Mouse (Mus musculus): ENCODE data around the gene Slc35g2.

Gene Slc35g2

GRCm38 (mm10) chr9:100570626-100571233 lies at the start of gene Slc35g2:
Slc35g2 (minus strand) TSS chr9:100571090.
- DNase-seq (ENCODE audit: inconsistent age in 2 of 2, low spot score in 1 of 2), result peak; percentile 58 to 85

DNA sequence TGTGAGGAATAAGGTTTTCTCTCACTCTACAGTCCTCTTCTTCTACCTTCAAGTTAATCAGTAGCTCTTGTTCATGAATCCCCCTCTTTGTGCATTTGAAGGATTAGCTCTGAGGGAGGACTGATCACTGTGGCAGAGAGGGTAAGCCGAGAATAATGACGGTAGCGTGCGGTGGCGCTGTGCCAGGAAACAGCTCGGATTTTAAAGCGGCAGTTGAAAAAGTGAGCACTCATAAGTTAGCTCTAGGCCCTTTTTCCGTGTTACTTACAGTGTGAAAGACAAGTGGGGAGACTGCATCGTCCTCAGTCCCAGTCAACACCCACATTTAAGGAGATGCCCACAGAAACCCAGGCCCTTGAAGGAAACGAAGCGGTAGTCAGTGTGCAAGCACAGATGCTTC lies 46.1 kb upstream of the Slc35g2 start:
- peak; percentile 26 to 77 for DNase-seq (ENCODE audit: inconsistent age in 2 of 2, low spot score in 1 of 2)

- no peak for DNase-seq (ENCODE audit: inconsistent age in 2 of 2, low spot score in 1 of 2)
Observed at GRCm38 (mm10) chr9:100613501-100614071, 42.7 kb upstream of the Slc35g2 start.

DNA sequence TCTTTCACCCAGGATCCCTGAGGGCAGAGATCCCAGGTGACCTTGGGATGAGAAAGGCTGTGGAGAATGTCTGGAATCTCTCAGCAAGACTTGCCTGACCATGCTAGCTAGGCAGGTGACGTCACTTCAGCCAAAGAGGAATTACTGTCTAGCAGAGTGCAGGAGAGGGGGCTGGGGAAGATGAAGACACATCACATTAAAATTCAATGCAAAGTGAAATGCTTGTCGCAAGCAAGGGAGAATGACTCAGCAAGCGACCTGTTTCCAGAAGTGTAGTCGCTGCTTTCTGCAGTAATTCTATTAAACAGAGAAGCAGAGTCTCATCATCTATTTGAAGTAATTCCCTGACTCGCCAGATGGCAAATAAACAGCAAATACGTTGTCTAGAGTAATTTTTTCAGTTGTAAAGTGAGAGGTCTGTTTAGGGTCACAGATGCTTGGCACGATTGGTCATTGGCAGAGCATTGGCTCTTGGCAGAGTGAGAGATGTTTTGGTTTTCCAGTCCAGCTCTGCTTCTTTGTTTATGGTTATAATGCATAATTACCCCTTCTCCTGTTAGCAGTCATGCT lies 35.2 kb upstream of the Slc35g2 start:
- peak; percentile 57 to 77 for DNase-seq (ENCODE audit: inconsistent age in 2 of 2, low spot score in 1 of 2)

GRCm38 (mm10) chr9:100605522-100605921 lies 34.6 kb upstream of the Slc35g2 start:
- no peak for DNase-seq (ENCODE audit: inconsistent age in 2 of 2, low spot score in 1 of 2)

- DNase-seq (ENCODE audit: inconsistent age in 2 of 2, low spot score in 1 of 2), result no peak
Observed at GRCm38 (mm10) chr9:100603156-100603555, 32.3 kb upstream of the Slc35g2 start.

- DNase-seq (ENCODE audit: inconsistent age in 2 of 2, low spot score in 1 of 2), result no peak
Observed at GRCm38 (mm10) chr9:100602130-100602529, 31.2 kb upstream of the Slc35g2 start.

GRCm38 (mm10) chr9:100599761-100600328 lies 29.0 kb upstream of the Slc35g2 start:
- peak; percentile 38 to 71 for DNase-seq (ENCODE audit: inconsistent age in 2 of 2, low spot score in 1 of 2)

DNA sequence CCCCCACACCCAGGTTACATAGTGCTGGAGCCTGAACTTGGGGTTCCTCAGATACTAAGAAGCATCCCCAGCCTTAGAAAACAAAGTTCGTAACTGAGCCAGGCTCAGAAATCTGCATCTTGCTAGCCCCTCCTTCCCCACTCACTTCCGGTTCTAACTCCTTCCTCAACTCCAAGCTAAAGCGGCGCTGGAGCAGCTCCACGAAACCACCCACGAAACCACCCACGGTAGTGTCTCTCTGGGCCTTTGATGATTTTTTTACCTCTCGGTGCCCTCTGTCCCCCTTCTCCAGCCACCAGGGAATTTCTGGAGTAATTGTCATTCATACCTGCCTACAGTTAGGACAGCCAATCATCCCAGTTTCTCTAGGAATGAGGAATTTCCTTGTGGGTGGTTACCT lies 26.7 kb upstream of the Slc35g2 start, which contains the start of gene Stag1:
Gene Stag1, plus strand, starts transcription at position 253 of the 400 bp plus-strand sequence.
- DNase-seq (ENCODE audit: inconsistent age in 2 of 2, low spot score in 1 of 2), result no peak

DNA sequence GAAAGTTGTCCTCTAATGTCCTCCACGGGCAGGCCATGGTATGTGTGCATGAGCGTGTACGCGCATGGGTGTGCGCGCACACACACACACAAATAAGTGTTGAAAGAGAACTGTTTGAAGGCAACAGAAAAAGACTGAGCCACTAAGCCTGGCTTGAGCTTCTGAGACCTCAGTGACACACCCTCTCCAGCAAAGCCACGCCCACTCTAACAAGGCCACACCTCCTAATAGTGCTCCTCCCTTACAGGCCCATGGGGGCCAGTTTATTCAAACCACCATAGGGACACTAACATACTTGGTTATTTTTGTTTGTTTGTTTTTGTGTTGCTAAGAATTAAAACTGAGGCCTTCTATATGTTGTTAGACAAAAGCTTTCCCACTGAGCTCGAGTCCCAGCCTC lies 25.4 kb upstream of the Slc35g2 start:
- DNase-seq (ENCODE audit: inconsistent age in 2 of 2, low spot score in 1 of 2), result no peak

- DNase-seq (ENCODE audit: inconsistent age in 2 of 2, low spot score in 1 of 2), result no peak
Observed at GRCm38 (mm10) chr9:100590462-100590861, 19.6 kb upstream of the Slc35g2 start.

GRCm38 (mm10) chr9:100584031-100584430 lies 13.1 kb upstream of the Slc35g2 start:
- no peak for DNase-seq (ENCODE audit: inconsistent age in 2 of 2, low spot score in 1 of 2)

GRCm38 (mm10) chr9:100582883-100583575 lies 12.1 kb upstream of the Slc35g2 start:
- peak; percentile 67 to 88 for DNase-seq (ENCODE audit: inconsistent age in 2 of 2, low spot score in 1 of 2)

GRCm38 (mm10) chr9:100581543-100582492 lies 10.9 kb upstream of the Slc35g2 start:
- DNase-seq (ENCODE audit: inconsistent age in 2 of 2, low spot score in 1 of 2), result peak; percentile 39 to 56

- peak in 1 of 2 experiments; percentile 23 for DNase-seq (ENCODE audit: inconsistent age in 2 of 2, low spot score in 1 of 2)
Observed at GRCm38 (mm10) chr9:100580196-100580740, 9.4 kb upstream of the Slc35g2 start.

GRCm38 (mm10) chr9:100573942-100574341 lies 3.1 kb upstream of the Slc35g2 start:
- DNase-seq (ENCODE audit: inconsistent age in 2 of 2, low spot score in 1 of 2), result no peak

GRCm38 (mm10) chr9:100573300-100573699 lies 2.4 kb upstream of the Slc35g2 start:
- DNase-seq (ENCODE audit: inconsistent age in 2 of 2, low spot score in 1 of 2), result no peak

- DNase-seq (ENCODE audit: inconsistent age in 2 of 2, low spot score in 1 of 2), result no peak
Observed at GRCm38 (mm10) chr9:100571511-100571910, 621 bp upstream of the Slc35g2 start.

GRCm38 (mm10) chr9:100569798-100570625 lies 878 bp downstream of the Slc35g2 start:
- peak; percentile 76 to 89 for DNase-seq (ENCODE audit: inconsistent age in 2 of 2, low spot score in 1 of 2)

Data from adrenal gland, adult (tissue).